Mouse (Mus musculus) MEL (cell line): ENCODE measurements around the gene Spry1. TPM values are rescaled to one million over a fixed set of nuclear protein-coding genes. Genes with fewer than 3 reads are reported as not detected.

Source experiments
- DNase-seq: peaks from one replicate; pipeline ENCODE4 v3.0.0; 2011; ENCODE audit warnings: low read depth, low spot score
- H3K27ac ChIP-seq: 2 replicates; pipeline ENCODE4 v1.5.1; 2012; ENCODE audit warnings: low read depth, mild to moderate bottlenecking, control low read depth, low read length, moderate library complexity; ENCODE audit not compliant: control insufficient read depth
- H3K27me3 ChIP-seq, 2 experiments: fragments of 150-350 bp in 1 of 2; sonication (generic) in 1 of 2; 2 replicates each; pipeline ENCODE4 v1.6.1; 2012; ENCODE audit warnings: low read length in 2 of 2, mild to moderate bottlenecking in 2 of 2, improper control_type of control experiment in 1 of 2, moderate library complexity in 1 of 2; ENCODE audit not compliant: insufficient read depth in 2 of 2, control insufficient read depth in 1 of 2
- H3K36me3 ChIP-seq, 2 experiments: 2 replicates each; pipeline ENCODE4 v1.6.1; 2012 to 2014; ENCODE audit warnings: low read length in 2 of 2, improper control_type of control experiment in 1 of 2, inconsistent platforms in 1 of 2, mild to moderate bottlenecking in 1 of 2; ENCODE audit not compliant: insufficient read depth in 2 of 2, control insufficient read depth in 1 of 2
- H3K4me1 ChIP-seq, 2 experiments: fragments of 150-350 bp in 1 of 2; sonication (generic) in 1 of 2; 2 replicates each; pipeline ENCODE4 v1.6.1; 2012; ENCODE audit warnings: low read length in 2 of 2, improper control_type of control experiment in 1 of 2, mild to moderate bottlenecking in 1 of 2; ENCODE audit not compliant: insufficient read depth in 2 of 2, control insufficient read depth in 1 of 2
- H3K4me3 ChIP-seq, 2 experiments: fragments of 150-350 bp in 1 of 2; sonication (generic) in 1 of 2; 2 replicates each; pipeline ENCODE4 v1.5.1; 2012; ENCODE audit warnings: low read depth in 2 of 2, low read length in 2 of 2, mild to moderate bottlenecking in 2 of 2, moderate library complexity in 2 of 2, control low read depth in 1 of 2, improper control_type of control experiment in 1 of 2; ENCODE audit not compliant: control insufficient read depth in 1 of 2, insufficient read depth in 1 of 2
- H3K79me2 ChIP-seq: 2 replicates; pipeline ENCODE4 v1.6.1; 2012; ENCODE audit warnings: mild to moderate bottlenecking, low read length, moderate library complexity; ENCODE audit not compliant: control insufficient read depth, poor library complexity, insufficient read depth
- H3K9ac ChIP-seq: 2 replicates; pipeline ENCODE4 v1.6.1; 2012; ENCODE audit warnings: low read depth, mild to moderate bottlenecking, control low read depth, low read length, moderate library complexity; ENCODE audit not compliant: control insufficient read depth, poor library complexity, severe bottlenecking
- H3K9me3 ChIP-seq: fragments of 150-350 bp; sonication (generic); replicated peaks from 2 replicates; pipeline ENCODE4 v1.6.1; 2012; ENCODE audit warnings: mild to moderate bottlenecking, low read length, improper control_type of control experiment, moderate library complexity; ENCODE audit not compliant: insufficient read depth
- BHLHE40 ChIP-seq: IDR thresholded peaks from 2 replicates; pipeline ENCODE4 v1.6.1; 2012; ENCODE audit warnings: low read depth, mild to moderate bottlenecking, inconsistent platforms, low read length, improper control_type of control experiment, borderline replicate concordance
- CHD2 ChIP-seq: IDR thresholded peaks from 2 replicates; pipeline ENCODE4 v1.6.1; 2011; ENCODE audit warnings: low read length, improper control_type of control experiment
- E2F4 ChIP-seq: IDR thresholded peaks from 2 replicates; pipeline ENCODE4 v1.6.1; 2011; ENCODE audit warnings: low read depth, low read length, improper control_type of control experiment, borderline replicate concordance
- ELF1 ChIP-seq: IDR thresholded peaks from 2 replicates; pipeline ENCODE4 v1.6.1; 2014; ENCODE audit warnings: low read depth, mild to moderate bottlenecking, inconsistent platforms, low read length, improper control_type of control experiment, moderate library complexity
- EP300 ChIP-seq, 2 experiments: IDR thresholded peaks; 2 replicates each; pipeline ENCODE4 v1.6.1; 2011; ENCODE audit warnings: improper control_type of control experiment in 2 of 2, low read length in 2 of 2, low read depth in 1 of 2, mild to moderate bottlenecking in 1 of 2
- GABPA ChIP-seq: IDR thresholded peaks from 2 replicates; pipeline ENCODE4 v1.6.1; 2012; ENCODE audit warnings: low read depth, mild to moderate bottlenecking, inconsistent platforms, low read length, improper control_type of control experiment, moderate library complexity
- HCFC1 ChIP-seq: IDR thresholded peaks from 2 replicates; pipeline ENCODE4 v1.6.1; 2012; ENCODE audit warnings: low read depth, mild to moderate bottlenecking, inconsistent platforms, low read length, improper control_type of control experiment, moderate library complexity
- JUND ChIP-seq: IDR thresholded peaks from 2 replicates; pipeline ENCODE4 v1.6.1; 2011; ENCODE audit warnings: low read depth, mild to moderate bottlenecking, improper control_type of control experiment, low read length
- KAT2A ChIP-seq: conservative IDR thresholded peaks from 2 replicates; pipeline ENCODE4 v1.6.1; 2012; ENCODE audit warnings: low read depth, low read length, improper control_type of control experiment, inconsistent platforms
- MAFK ChIP-seq: IDR thresholded peaks from 2 replicates; pipeline ENCODE4 v1.6.1; 2011; ENCODE audit warnings: low read depth, mild to moderate bottlenecking, low read length, improper control_type of control experiment, borderline replicate concordance
- MEF2A ChIP-seq: IDR thresholded peaks from 2 replicates; pipeline ENCODE4 v1.6.1; 2014; ENCODE audit warnings: low read depth, mild to moderate bottlenecking, inconsistent platforms, low read length, improper control_type of control experiment; ENCODE audit not compliant: poor library complexity, insufficient replicate concordance, severe bottlenecking; ENCODE audit errors: extremely low read depth
- MYB ChIP-seq: IDR thresholded peaks from 2 replicates; pipeline ENCODE4 v1.6.1; 2011; ENCODE audit warnings: mild to moderate bottlenecking, low read depth, low read length, improper control_type of control experiment
- MYC ChIP-seq: IDR thresholded peaks from 2 replicates; pipeline ENCODE4 v1.6.1; 2011; ENCODE audit warnings: low read depth, mild to moderate bottlenecking, low read length, improper control_type of control experiment, moderate library complexity
- NELFE ChIP-seq: IDR thresholded peaks from 2 replicates; pipeline ENCODE4 v1.6.1; 2011; ENCODE audit warnings: low read depth, low read length, improper control_type of control experiment
- NRF1 ChIP-seq: IDR thresholded peaks from 2 replicates; pipeline ENCODE4 v1.6.1; 2014; ENCODE audit warnings: low read depth, mild to moderate bottlenecking, inconsistent platforms, low read length, improper control_type of control experiment, moderate library complexity; ENCODE audit not compliant: poor library complexity, insufficient read depth, severe bottlenecking
- POLR2AphosphoS2 ChIP-seq: IDR thresholded peaks from 2 replicates; pipeline ENCODE4 v1.6.1; 2011; ENCODE audit warnings: low read length, improper control_type of control experiment
- POLR2AphosphoS5 ChIP-seq: IDR thresholded peaks from 2 replicates; pipeline ENCODE4 v1.6.1; 2012; ENCODE audit warnings: low read depth, borderline replicate concordance, mild to moderate bottlenecking, inconsistent platforms, low read length, moderate library complexity, mixed read lengths
- RAD21 ChIP-seq: IDR thresholded peaks from 2 replicates; pipeline ENCODE4 v1.6.1; 2011; ENCODE audit warnings: mild to moderate bottlenecking, low read depth, low read length, improper control_type of control experiment
- RCOR1 ChIP-seq: IDR thresholded peaks from 2 replicates; pipeline ENCODE4 v1.6.1; 2012; ENCODE audit warnings: low read depth, mild to moderate bottlenecking, inconsistent platforms, low read length, improper control_type of control experiment
- SIN3A ChIP-seq: IDR thresholded peaks from 2 replicates; pipeline ENCODE4 v1.6.1; 2012; ENCODE audit warnings: low read length, improper control_type of control experiment, inconsistent platforms
- SMC3 ChIP-seq: IDR thresholded peaks from 2 replicates; pipeline ENCODE4 v1.6.1; 2011; ENCODE audit warnings: low read depth, low read length, improper control_type of control experiment
- TAL1 ChIP-seq: IDR thresholded peaks from 2 replicates; pipeline ENCODE4 v1.6.1; 2012; ENCODE audit warnings: mild to moderate bottlenecking, inconsistent platforms, low read length, moderate library complexity, mixed read lengths
- TBP ChIP-seq: IDR thresholded peaks from 2 replicates; pipeline ENCODE4 v1.8.0; 2011; ENCODE audit warnings: low read depth, low read length, improper control_type of control experiment
- TCF12 ChIP-seq: IDR thresholded peaks from 2 replicates; pipeline ENCODE4 v1.6.1; 2014; ENCODE audit warnings: low read depth, mild to moderate bottlenecking, inconsistent platforms, low read length, improper control_type of control experiment, moderate library complexity
- UBTF ChIP-seq: IDR thresholded peaks from 2 replicates; pipeline ENCODE4 v1.6.1; 2012; ENCODE audit warnings: low read depth, mild to moderate bottlenecking, inconsistent platforms, low read length, improper control_type of control experiment, moderate library complexity, borderline replicate concordance; ENCODE audit not compliant: insufficient read depth
- USF1 ChIP-seq: IDR thresholded peaks from 2 replicates; pipeline ENCODE4 v1.6.1; 2014; ENCODE audit warnings: low read depth, mild to moderate bottlenecking, inconsistent platforms, low read length, improper control_type of control experiment, moderate library complexity
- ZC3H11A ChIP-seq: IDR thresholded peaks from 2 replicates; pipeline ENCODE4 v1.6.1; 2012; ENCODE audit warnings: low read depth, mild to moderate bottlenecking, inconsistent platforms, low read length, improper control_type of control experiment
- ZKSCAN1 ChIP-seq: IDR thresholded peaks from 2 replicates; pipeline ENCODE4 v1.6.1; 2012; ENCODE audit warnings: low read depth, mild to moderate bottlenecking, inconsistent platforms, low read length, improper control_type of control experiment, moderate library complexity
- polyA plus RNA-seq, 2 experiments: library from polyadenylated mRNA; stranded (reverse) in 1 of 2; unstranded in 1 of 2; fragments of >175 nt in 1 of 2; fragments of >200 nt in 1 of 2; gene quantifications; 2 replicates each; pipeline versions ENCODE4 v1.2.1 to v1.2.4; 2012; ENCODE audit warnings: low replicate concordance in 2 of 2, low read depth in 1 of 2; ENCODE audit not compliant: insufficient read length in 2 of 2, insufficient read depth in 1 of 2, missing spikeins in 1 of 2
- total RNA-seq: library from RNA; depleted of rRNA; stranded (reverse); fragments of 300-350 nt; gene quantifications from 2 replicates; pipeline ENCODE4 v1.2.3, GENCODE M21; 2012

Spry1 gene
- total and polyA plus RNA-seq, 3 experiments: 0.31 TPM; not detected in 2

- Histone ChIP-seq H3K27ac (no peak overlapping the region), H3K27me3 (peaks cover 2 to 5% of the 10 kb centered on the region in 2 experiments; a peak in 3 of 4 replicates), H3K9me3 (no peaks in the 10 kb centered on the region), H3K4me1 (no peaks in the 10 kb centered on the region), H3K4me3 (no peak overlapping the region), H3K36me3 (no peaks in the 10 kb centered on the region), H3K79me2 (no peaks in the 10 kb centered on the region), H3K9ac (no peak overlapping the region)
- no peak for TF ChIP-seq BHLHE40
- no peak for TF ChIP-seq CHD2
- TF ChIP-seq ZC3H11A: no peak
- no peak for TF ChIP-seq SIN3A
- TF ChIP-seq ZKSCAN1: no peak
- TF ChIP-seq NELFE: no peak
- no peak for TF ChIP-seq MYC
- no peak for TF ChIP-seq POLR2AphosphoS5
- TF ChIP-seq HCFC1: no peak
- TF ChIP-seq MEF2A: no peak
- TF ChIP-seq RAD21: no peak
- TF ChIP-seq EP300 (IDR thresholded peaks at IDR 0.05; ENCODE audit: low read depth in 1 of 2, low read length in 2 of 2): no peak
- no peak for TF ChIP-seq ELF1
- no peak for TF ChIP-seq GABPA
- TF ChIP-seq E2F4: no peak
- no peak for TF ChIP-seq UBTF
- TF ChIP-seq USF1: no peak
- TF ChIP-seq MAFK: no peak
- no peak for DNase-seq
Measured at GRCm38 (mm10) chr3:37610670-37611069, 29.1 kb upstream of the Spry1 start.

GRCm38 (mm10) chr3:37613722-37614121, 26.0 kb upstream of the Spry1 start:
- no peak for DNase-seq
- Histone ChIP-seq H3K4me1 (no peaks in the 10 kb centered on the region), H3K4me3 (no peak overlapping the region), H3K9me3 (no peaks in the 10 kb centered on the region), H3K27ac (no peak overlapping the region), H3K27me3 (peaks cover 2 to 5% of the 10 kb centered on the region in 2 experiments; a peak in 3 of 4 replicates), H3K9ac (no peak overlapping the region), H3K79me2 (no peaks in the 10 kb centered on the region), H3K36me3 (no peaks in the 10 kb centered on the region)
- TF ChIP-seq MYC: no peak
- TF ChIP-seq TAL1: no peak
- TF ChIP-seq UBTF: no peak
- TF ChIP-seq MYB: no peak
- TF ChIP-seq TBP: no peak
- TF ChIP-seq SMC3: no peak
- no peak for TF ChIP-seq TCF12
- TF ChIP-seq JUND: no peak
- TF ChIP-seq NRF1: no peak
- TF ChIP-seq KAT2A: no peak
- TF ChIP-seq RCOR1: no peak
- TF ChIP-seq MEF2A: no peak
- no peak for TF ChIP-seq HCFC1
- TF ChIP-seq CHD2: no peak
- no peak for TF ChIP-seq MAFK
- no peak for TF ChIP-seq POLR2AphosphoS2
- TF ChIP-seq SIN3A: no peak
- no peak for TF ChIP-seq POLR2AphosphoS5
- TF ChIP-seq, all 39 proteins: peak for 0
